Mouse (Mus musculus) heart, adult 2 months (tissue): Measurements from ENCODE around the gene Pkp3. TPM values are rescaled to one million over a fixed set of nuclear protein-coding genes. Genes with fewer than 3 reads are reported as not detected.

Experiments used
- DNase-seq, 2 experiments: peaks; one replicate each; pipeline ENCODE4 v3.0.0; 2021
- H3K27ac ChIP-seq: fragments of 200-600 bp; 2 replicates; pipeline ENCODE4 v1.8.1; 2022
- H3K27me3 ChIP-seq: fragments of 200-500 bp; 2 replicates; pipeline ENCODE4 v1.6.1; 2012; ENCODE audit warnings: mild to moderate bottlenecking, low read length, inconsistent platforms, mixed read lengths; ENCODE audit not compliant: control insufficient read depth, insufficient read depth
- H3K36me3 ChIP-seq: fragments of 200-500 bp; 2 replicates; pipeline ENCODE4 v1.6.1; 2012; ENCODE audit warnings: low read length, inconsistent platforms; ENCODE audit not compliant: control insufficient read depth, insufficient read depth
- H3K4me1 ChIP-seq: fragments of 200-500 bp; 2 replicates; pipeline ENCODE4 v1.6.1; 2011; ENCODE audit warnings: low read length; ENCODE audit not compliant: control insufficient read depth, insufficient read depth
- H3K4me3 ChIP-seq: fragments of 200-600 bp; 2 replicates; pipeline ENCODE4 v1.8.1; 2022
- H3K79me2 ChIP-seq: fragments of 200-500 bp; replicated peaks from 2 replicates; pipeline ENCODE4 v1.6.1; 2012; ENCODE audit warnings: mild to moderate bottlenecking, inconsistent platforms, low read length, moderate library complexity, mixed read lengths; ENCODE audit not compliant: control insufficient read depth, insufficient read depth
- H3K9ac ChIP-seq: fragments of 200-500 bp; 2 replicates; pipeline ENCODE4 v1.6.1; 2012; ENCODE audit warnings: low read depth, mild to moderate bottlenecking, control low read depth, inconsistent platforms, low read length, mixed read lengths
- CTCF ChIP-seq: fragments of 200-600 bp; IDR thresholded peaks from 2 replicates; pipeline ENCODE4 v1.8.1; 2022; ENCODE audit warnings: antibody characterized with exemption, mild to moderate bottlenecking, moderate library complexity
- EP300 ChIP-seq: fragments of 200-500 bp; IDR thresholded peaks from 2 replicates; pipeline ENCODE4 v1.6.1; 2011; ENCODE audit warnings: low read depth, low read length, control low read depth; ENCODE audit not compliant: insufficient read depth
- POLR2A ChIP-seq: fragments of 200-500 bp; IDR thresholded peaks from 2 replicates; pipeline ENCODE4 v1.6.1; 2011; ENCODE audit warnings: mild to moderate bottlenecking, low read depth, low read length, control low read depth; ENCODE audit not compliant: insufficient read depth
- WGBS: fragments of 180-500 bp; shearing (Covaris S2); methylation state at CpG from one replicate; pipeline ENCODE4 v1.1.7; 2018; 5-methylcytosine and 5-hydroxymethylcytosine counted together
- intact Hi-C: fragments of 180-260 bp; cut with DNase I; formaldehyde crosslinking; loops from one replicate; pipeline ENCODE4 v1.15.1; 2025
- polyA plus RNA-seq: library from polyadenylated mRNA; depleted of rRNA; stranded (reverse); fragments of >200 nt; gene quantifications from 2 replicates; pipeline ENCODE4 v1.2.3, GENCODE M21; 2012
- total RNA-seq, 2 experiments: library from RNA; stranded (reverse); gene quantifications; 2 replicates each; pipeline ENCODE4 v1.2.3; 2021

Pkp3 gene
- total and polyA plus RNA-seq, 3 experiments = 0.20 to 1.6 (median 0.21) TPM

DNA sequence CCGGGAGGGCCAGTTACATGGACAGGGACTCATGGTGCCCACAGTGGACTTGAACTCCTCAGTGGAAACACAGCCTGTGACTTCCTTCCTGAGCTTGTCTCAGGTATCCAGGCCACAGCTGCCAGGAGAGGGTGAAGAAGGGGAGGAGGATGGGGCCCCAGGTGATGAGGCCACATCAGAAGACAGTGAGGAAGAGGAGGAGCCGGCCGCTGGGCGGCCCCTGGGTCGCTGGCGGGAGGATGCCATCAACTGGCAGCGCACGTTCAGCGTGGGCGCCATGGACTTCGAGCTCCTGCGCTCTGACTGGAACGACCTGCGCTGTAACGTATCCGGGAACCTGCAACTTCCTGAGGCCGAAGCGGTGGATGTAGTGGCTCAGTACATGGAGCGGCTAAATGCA, 9.7 kb upstream of the Pkp3 start:
- Histone ChIP-seq H3K27ac (no peak overlapping the region), H3K4me1 (no peaks in the 10 kb centered on the region; the same call in 1 of the 2 replicates), H3K36me3 (no peaks in the 10 kb centered on the region), H3K79me2 (no peaks in the 10 kb centered on the region), H3K9ac (no peak overlapping the region), H3K27me3 (peaks cover 3% of the 10 kb centered on the region; the same call in 1 of the 2 replicates), H3K4me3 (no peak overlapping the region)
- intact Hi-C loops = loop anchor here (2.0 kb wide), 1 partner anchor 20 kb away; no protein-coding TSS in a partner anchor
- no peak for DNase-seq
- no peak for TF ChIP-seq CTCF
- no peak for TF ChIP-seq EP300
- TF ChIP-seq POLR2A = no peak
- WGBS = 62% methylated on average over 19 of the region's 19 CpGs

DNA sequence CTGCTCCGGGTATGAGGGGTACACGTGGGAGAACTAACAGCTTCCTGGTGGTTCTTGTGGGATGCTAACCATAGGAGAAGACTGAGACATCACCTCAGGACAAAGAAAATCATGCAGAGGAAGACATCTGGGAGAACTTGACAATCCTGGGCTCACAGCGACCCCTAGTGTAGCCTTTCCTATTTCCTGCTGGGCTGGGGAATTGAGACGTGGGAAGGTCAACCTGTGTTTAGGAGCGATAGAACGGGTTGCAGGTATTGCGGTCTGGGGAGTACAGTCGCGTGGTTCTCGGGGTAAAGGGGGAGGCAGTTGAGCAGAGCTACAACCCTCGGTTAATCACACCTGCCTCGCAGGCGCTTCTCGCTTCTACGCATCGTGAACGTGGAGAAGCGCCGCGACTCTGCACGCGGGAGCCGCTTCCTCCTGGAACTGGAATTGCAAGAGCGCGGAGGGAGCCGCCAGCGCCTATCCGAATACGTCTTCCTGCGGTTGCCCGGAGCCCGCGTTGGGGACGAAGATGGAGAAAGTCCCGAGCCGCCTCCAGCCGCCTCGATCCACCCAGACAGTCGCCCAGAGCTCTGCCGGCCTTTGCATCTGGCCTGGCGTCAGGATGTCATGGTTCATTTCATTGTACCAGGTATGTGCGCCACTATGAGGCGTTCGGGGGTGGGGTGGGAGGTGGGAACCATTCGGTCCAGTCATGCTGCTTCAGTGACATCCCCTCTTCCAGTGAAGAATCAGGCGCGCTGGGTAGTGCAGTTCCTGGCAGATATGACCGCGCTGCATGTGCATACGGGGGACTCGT, 7.8 kb upstream of the Pkp3 start:
- DNase-seq = peak; percentile 63 to 77
- no peak for TF ChIP-seq POLR2A
- TF ChIP-seq EP300 = peak; percentile 56; the same call in 1 of the 2 replicates
- peak; percentile 81 for TF ChIP-seq CTCF
- no peaks in the 10 kb centered on the region for H3K36me3 ChIP-seq
- H3K27ac ChIP-seq = no peak overlapping the region
- WGBS = 2% methylated on average over 51 of the region's 51 CpGs
- no peaks in the 10 kb centered on the region; the same call in 1 of the 2 replicates for H3K4me1 ChIP-seq
- H3K79me2 ChIP-seq = no peaks in the 10 kb centered on the region
- H3K9ac ChIP-seq = no peak overlapping the region; the same call in 1 of the 2 replicates
- peak overlapping the region; percentile 24; the same call in 1 of the 2 replicates for H3K4me3 ChIP-seq
- H3K27me3 ChIP-seq = peaks cover 3% of the 10 kb centered on the region; the same call in 1 of the 2 replicates
- intact Hi-C loops = loop anchor here (1.0 to 5.0 kb wide), 2 partner anchors 107 to 162 kb away; no protein-coding TSS in a partner anchor

DNA sequence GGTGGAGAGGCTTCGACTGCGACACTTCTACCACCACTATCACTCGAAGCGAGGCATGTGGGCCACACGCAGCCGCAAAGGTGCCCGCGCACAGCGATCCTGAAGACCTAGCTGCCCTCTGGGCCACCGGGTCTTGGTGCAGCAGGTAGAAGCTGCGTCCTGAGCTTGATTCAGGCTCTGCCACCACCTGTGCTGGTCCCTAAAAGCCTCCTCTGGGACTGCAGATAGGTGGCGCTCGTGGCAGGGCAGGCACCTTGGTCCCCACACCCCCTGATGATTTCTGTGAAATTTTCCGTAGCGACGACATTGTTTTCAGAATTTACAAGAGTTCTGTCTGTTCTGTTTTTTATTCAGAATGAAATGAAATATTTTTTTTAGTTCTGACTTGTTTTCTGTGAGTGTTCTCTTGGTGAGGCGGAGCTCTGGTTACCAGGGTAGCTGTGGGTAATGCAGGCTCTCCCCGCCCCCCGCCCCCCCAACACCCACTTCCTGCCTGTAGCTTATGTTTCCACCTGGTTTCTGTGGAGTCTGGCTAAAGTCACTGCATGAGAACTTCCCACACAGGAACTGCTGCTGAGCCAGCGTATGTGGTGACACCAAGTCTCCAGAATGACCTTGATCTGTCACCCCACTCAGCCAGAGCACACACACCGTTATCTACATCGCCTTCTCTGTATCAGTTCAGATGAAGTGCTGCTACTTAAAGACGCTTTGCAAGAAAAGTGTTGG, 5.8 kb upstream of the Pkp3 start:
- intact Hi-C loops = loop anchor here (5.0 kb wide), 1 partner anchor 105 kb away; no protein-coding TSS in a partner anchor
- no peak for DNase-seq
- no peaks in the 10 kb centered on the region for H3K36me3 ChIP-seq
- no peak overlapping the region for H3K9ac ChIP-seq
- H3K27me3 ChIP-seq = peaks cover 3% of the 10 kb centered on the region; the same call in 1 of the 2 replicates
- no peak overlapping the region for H3K27ac ChIP-seq
- no peaks in the 10 kb centered on the region; the same call in 1 of the 2 replicates for H3K4me1 ChIP-seq
- TF ChIP-seq POLR2A = no peak
- peak; percentile 72 for TF ChIP-seq CTCF
- H3K79me2 ChIP-seq = no peaks in the 10 kb centered on the region
- H3K4me3 ChIP-seq = no peak overlapping the region
- 16% methylated on average over 23 of the region's 23 CpGs for WGBS

DNA sequence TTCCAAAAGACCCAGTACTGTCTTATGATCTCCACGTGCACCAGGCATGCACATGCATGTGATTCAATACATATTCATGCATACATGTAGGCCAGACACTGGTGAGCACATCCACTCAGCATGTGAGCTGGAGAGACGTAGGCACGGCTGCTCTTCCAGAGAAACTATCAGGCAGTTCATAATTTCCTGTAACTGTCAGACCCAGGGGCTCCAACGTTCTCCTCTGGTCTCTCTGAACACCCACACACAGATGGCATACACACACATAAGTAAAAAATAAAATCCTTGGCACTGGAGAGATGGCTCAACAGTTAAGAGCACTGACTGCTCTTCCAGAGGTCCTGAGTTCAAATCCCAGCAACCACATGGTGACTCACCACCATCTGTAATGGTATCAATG, 4.2 kb upstream of the Pkp3 start:
- Histone ChIP-seq H3K9ac (no peak overlapping the region), H3K4me1 (no peaks in the 10 kb centered on the region; the same call in 1 of the 2 replicates), H3K27me3 (peaks cover 3% of the 10 kb centered on the region; the same call in 1 of the 2 replicates), H3K79me2 (no peaks in the 10 kb centered on the region), H3K27ac (no peak overlapping the region), H3K36me3 (no peaks in the 10 kb centered on the region), H3K4me3 (no peak overlapping the region)
- WGBS = 69% methylated on average over 4 of the region's 4 CpGs
- TF ChIP-seq CTCF (no peak), POLR2A (no peak), EP300 (no peak)
- intact Hi-C loops = loop anchor here (5.0 kb wide), 1 partner anchor 104 kb away; no protein-coding TSS in a partner anchor
- no peak for DNase-seq

- no peak for TF ChIP-seq EP300
- no peak for TF ChIP-seq CTCF
- TF ChIP-seq POLR2A = no peak
- 80% methylated on average over 4 of the region's 4 CpGs for WGBS
- no peak overlapping the region for H3K27ac ChIP-seq
- no peak overlapping the region for H3K9ac ChIP-seq
- no peak for DNase-seq
- no peaks in the 10 kb centered on the region for H3K27me3 ChIP-seq
- no peaks in the 10 kb centered on the region for H3K36me3 ChIP-seq
- H3K4me1 ChIP-seq = no peaks in the 10 kb centered on the region
- H3K79me2 ChIP-seq = no peaks in the 10 kb centered on the region
- H3K4me3 ChIP-seq = no peak overlapping the region
- intact Hi-C loops = no loop called here
Observed at GRCm38 (mm10) chr7:141078876-141079275, 858 bp downstream of the Pkp3 start.
